Mouse (Mus musculus) liver, embryonic 15.5 days (tissue): Measurements from ENCODE around the gene Gm17174. TPM values are rescaled to one million over a fixed set of nuclear protein-coding genes. Genes with fewer than 3 reads are reported as not detected.
"Not testable (repeated sequence)": the region's sequence is repeated elsewhere in the genome, so short reads cannot be mapped to it uniquely, and the experiment has no call there.

Experiments used
- ATAC-seq: fragments of 200-750 bp; cut with Nextera tagmentation; 2 replicates; pipeline ENCODE4 v1.8.0; 2017; ENCODE audit warnings: moderate number of reproducible peaks, mild to moderate bottlenecking, moderate library complexity; ENCODE audit not compliant: insufficient read depth
- H3K27ac ChIP-seq: fragments of 300-500 bp; sonication (generic); replicated peaks from 2 replicates; pipeline ENCODE4 v1.5.1; 2015; ENCODE audit warnings: mild to moderate bottlenecking, inconsistent platforms
- H3K27me3 ChIP-seq: fragments of 300-500 bp; sonication (generic); 2 replicates; pipeline ENCODE4 v1.6.1; 2015; ENCODE audit warnings: mild to moderate bottlenecking, inconsistent platforms
- H3K36me3 ChIP-seq: fragments of 300-500 bp; sonication (generic); replicated peaks from 2 replicates; pipeline ENCODE4 v1.6.1; 2015; ENCODE audit warnings: moderate library complexity, mild to moderate bottlenecking, inconsistent platforms
- H3K4me1 ChIP-seq: fragments of 300-500 bp; sonication (generic); replicated peaks from 2 replicates; pipeline ENCODE4 v1.6.1; 2015; ENCODE audit warnings: inconsistent platforms
- H3K4me2 ChIP-seq: fragments of 300-500 bp; sonication (generic); 2 replicates; pipeline ENCODE4 v1.6.1; 2015; ENCODE audit warnings: moderate library complexity, mild to moderate bottlenecking, inconsistent platforms
- H3K4me3 ChIP-seq: fragments of 300-500 bp; sonication (generic); replicated peaks from 2 replicates; pipeline ENCODE4 v1.5.1; 2015; ENCODE audit warnings: mild to moderate bottlenecking, inconsistent platforms
- H3K9ac ChIP-seq: fragments of 300-500 bp; sonication (generic); 2 replicates; pipeline ENCODE4 v1.6.1; 2015; ENCODE audit warnings: moderate library complexity, mild to moderate bottlenecking, inconsistent platforms
- H3K9me3 ChIP-seq: fragments of 300-500 bp; sonication (generic); replicated peaks from 2 replicates; pipeline ENCODE4 v1.6.1; 2016; ENCODE audit warnings: inconsistent platforms
- WGBS: fragments of 180-500 bp; shearing (Covaris S2); methylation state at CpG from one replicate; pipeline ENCODE4 v1.1.7; 2015; ENCODE audit warnings: mixed read lengths; ENCODE audit not compliant: insufficient replicate concordance; 5-methylcytosine and 5-hydroxymethylcytosine counted together
- polyA plus RNA-seq: library from polyadenylated mRNA; unstranded; fragments of >200 nt; fragmentation: Nextera tagmentation; extraction: Ambion mirVana; gene quantifications from 2 replicates; pipeline ENCODE4 v1.2.1, GENCODE M21; 2015

Gm17174 gene
- polyA plus RNA-seq, result not detected in 2 replicates

DNA sequence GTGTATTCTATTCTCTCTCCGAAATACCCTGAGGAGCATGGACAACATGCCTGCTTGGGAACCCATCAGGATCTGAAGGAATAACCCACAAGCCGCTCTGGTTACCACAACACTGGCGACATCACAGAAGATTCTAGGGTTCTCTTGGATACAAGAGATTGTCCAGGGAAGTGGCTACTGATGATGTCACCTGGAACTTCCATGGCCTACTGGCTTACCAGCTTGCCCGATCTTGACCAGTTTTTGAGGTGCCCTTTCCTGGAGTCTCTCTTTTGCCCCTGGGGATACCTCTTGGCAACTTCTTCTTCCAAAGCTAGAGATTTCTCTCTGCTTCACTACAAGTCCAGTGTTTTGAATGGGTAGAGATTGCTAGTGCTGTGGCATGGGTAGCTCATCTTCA lies at the start of gene Gm17174:
Gene Gm17174 (minus strand): TSS at position 101 of the 400 bp plus-strand sequence.
- WGBS, result 55% methylated on average over 4 of the region's 4 CpGs
- ATAC-seq, H3K27me3 ChIP-seq, H3K4me2 ChIP-seq, H3K27ac ChIP-seq, H3K4me1 ChIP-seq, H3K9me3 ChIP-seq, H3K9ac ChIP-seq, H3K4me3 ChIP-seq, H3K36me3 ChIP-seq: not testable (repeated sequence)

DNA sequence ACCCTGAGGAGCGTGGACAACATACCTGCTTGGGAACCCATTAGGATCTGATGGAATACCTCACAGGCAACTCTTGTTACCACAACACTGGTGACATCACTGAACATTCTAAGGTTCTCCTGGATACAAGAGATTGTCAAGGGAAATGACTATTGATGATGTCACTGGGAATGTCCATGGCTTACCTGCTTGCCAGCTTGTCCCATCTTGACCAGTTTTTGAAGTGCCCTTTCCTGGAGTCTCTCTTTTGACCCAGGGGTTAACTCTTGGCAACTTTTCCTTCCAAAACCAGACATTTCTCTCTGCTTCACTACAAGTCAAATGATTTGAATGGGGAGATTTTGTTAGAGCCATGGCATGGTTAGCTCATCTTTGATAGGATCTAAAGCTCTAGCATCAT lies 43.6 kb upstream of the Gm17174 start, which contains the start of gene Gm4181:
Gene Gm4181 (minus strand): TSS at position 101 of the 400 bp plus-strand sequence.
- H3K9me3 ChIP-seq, H3K4me2 ChIP-seq, H3K27ac ChIP-seq, H3K9ac ChIP-seq, H3K4me1 ChIP-seq, ATAC-seq, H3K4me3 ChIP-seq, H3K36me3 ChIP-seq, H3K27me3 ChIP-seq: not testable (repeated sequence)
- 42% methylated on average over 1 of the region's 1 CpGs for WGBS

DNA sequence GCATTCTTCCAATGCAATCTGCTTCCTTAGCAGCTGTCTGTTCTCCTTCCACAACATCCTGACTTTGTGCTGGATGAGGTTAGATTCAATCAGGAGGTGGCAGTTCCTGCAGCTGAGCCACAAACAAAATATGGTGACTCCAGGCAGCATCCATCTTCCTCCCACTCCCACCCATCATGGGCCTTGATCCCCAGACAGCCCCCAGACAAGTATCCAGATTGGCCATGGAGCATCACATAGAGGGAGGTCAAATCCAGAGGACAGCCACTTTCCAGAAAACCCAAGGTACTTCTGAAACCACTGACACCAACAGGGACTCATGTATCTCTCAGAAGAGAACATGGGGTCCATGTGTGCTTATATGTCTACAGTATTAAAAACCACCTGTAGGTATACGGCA lies 40.5 kb upstream of the Gm17174 start:
- H3K9me3 ChIP-seq, H3K4me1 ChIP-seq, H3K36me3 ChIP-seq, ATAC-seq, H3K4me3 ChIP-seq, H3K4me2 ChIP-seq, H3K27ac ChIP-seq, H3K27me3 ChIP-seq, H3K9ac ChIP-seq: not testable (repeated sequence)
- WGBS, result 68% methylated on average over 1 of the region's 1 CpGs

DNA sequence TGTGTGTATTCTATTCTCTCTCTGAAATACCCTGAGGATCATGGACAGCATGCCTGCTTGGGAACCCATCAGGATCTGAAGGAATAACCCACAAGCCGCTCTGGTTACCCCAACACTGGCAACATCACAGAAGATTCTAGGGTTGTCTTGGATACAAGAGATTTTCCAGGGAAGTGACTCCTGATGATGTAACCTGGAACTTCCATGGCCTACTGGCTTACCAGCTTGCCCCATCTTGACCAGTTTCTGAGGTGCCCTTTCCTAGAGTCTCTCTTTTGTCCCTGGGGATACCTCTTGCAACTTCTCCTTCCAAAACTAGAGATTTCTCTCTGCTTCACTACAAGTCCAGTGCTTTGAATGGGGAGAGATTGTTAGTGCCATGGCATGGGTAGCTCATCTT lies 19.3 kb upstream of the Gm17174 start, which contains the start of gene Gm17078:
Gene Gm17078 (minus strand): TSS at position 101 of the 400 bp plus-strand sequence.
- WGBS, result 52% methylated on average over 1 of the region's 1 CpGs
- Histone ChIP-seq H3K4me3 (no peak within 1 kb of the TSS), H3K4me1 (no peaks in the 10 kb centered on the region), H3K27me3 (no peaks in the 10 kb centered on the region), H3K9me3 (no peaks in the 10 kb centered on the region), H3K36me3 (no peaks in the 10 kb centered on the region), H3K9ac (no peak within 1 kb of the TSS), H3K4me2 (no peak within 1 kb of the TSS), H3K27ac (no peak within 1 kb of the TSS)
- no peak for ATAC-seq

DNA sequence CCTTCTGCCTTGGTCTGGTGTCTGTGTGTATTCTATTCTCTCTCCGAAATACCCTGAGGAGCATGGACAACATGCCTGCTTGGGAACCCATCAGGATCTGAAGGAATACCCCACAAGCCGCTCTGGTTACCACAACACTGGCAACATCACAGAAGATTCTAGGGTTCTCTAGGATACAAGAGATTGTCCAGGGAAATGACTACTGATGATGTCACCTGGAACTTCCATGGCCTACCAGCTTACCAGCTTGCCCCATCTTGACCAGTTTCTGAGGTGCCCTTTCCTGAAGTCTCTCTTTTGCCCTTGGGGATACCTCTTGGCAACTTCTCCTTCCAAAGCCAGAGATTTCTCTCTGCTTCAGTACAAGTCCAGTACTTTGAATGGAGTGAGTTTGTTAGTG lies 18.0 kb downstream of the Gm17174 start, which contains the start of gene Gm17175:
Gene Gm17175 (minus strand): TSS at position 101 of the 400 bp plus-strand sequence.
- ATAC-seq, H3K9ac ChIP-seq, H3K4me2 ChIP-seq, H3K4me1 ChIP-seq, H3K36me3 ChIP-seq, H3K27ac ChIP-seq, H3K27me3 ChIP-seq, H3K9me3 ChIP-seq, H3K4me3 ChIP-seq: not testable (repeated sequence)
- 59% methylated on average over 2 of the region's 2 CpGs for WGBS

DNA sequence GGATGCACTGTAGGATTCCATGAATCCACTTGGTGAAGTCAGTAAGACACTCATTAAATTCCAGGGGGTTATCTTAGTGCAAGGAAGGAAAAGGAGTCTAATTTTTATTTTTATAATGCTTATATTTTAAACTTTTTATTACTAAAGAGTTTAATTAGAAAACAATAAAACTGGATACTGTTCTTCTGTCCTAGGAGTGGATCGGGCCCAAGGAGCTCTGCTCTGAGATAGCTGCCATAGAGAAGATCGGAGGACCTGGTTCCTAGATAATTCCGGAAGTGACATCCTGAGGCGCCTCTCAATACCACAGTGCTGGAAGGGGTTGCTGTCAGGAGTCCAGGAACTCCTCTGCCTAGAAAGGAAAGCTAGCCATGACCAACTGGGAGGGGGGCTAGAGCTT lies 39.4 kb downstream of the Gm17174 start, which contains the start of gene Gm5622:
Gene Gm5622 (plus strand): TSS at position 301 of the 400 bp plus-strand sequence.
- no peaks in the 10 kb centered on the region for H3K27me3 ChIP-seq
- no peaks in the 10 kb centered on the region for H3K36me3 ChIP-seq
- no peak within 1 kb of the TSS for H3K27ac ChIP-seq
- no peak within 1 kb of the TSS for H3K4me2 ChIP-seq
- no peak for ATAC-seq
- H3K4me1 ChIP-seq, result no peaks in the 10 kb centered on the region
- WGBS, result 71% methylated on average over 4 of the region's 4 CpGs
- H3K9me3 ChIP-seq, result no peaks in the 10 kb centered on the region
- H3K9ac ChIP-seq, result no peak within 1 kb of the TSS
- no peak within 1 kb of the TSS for H3K4me3 ChIP-seq

Other genes with a start within 250 kb of the Gm17174 start
- gene Gm7247, start 230.4 kb downstream of the Gm17174 start, polyA plus RNA-seq, result not detected in 2 replicates
- gene Vmn2r88, start 181.3 kb downstream of the Gm17174 start, polyA plus RNA-seq, result not detected in 2 replicates
- not detected in 2 replicates for gene Vmn2r89, start 140.3 kb downstream of the Gm17174 start, polyA plus RNA-seq
- 0.09 and 0.13 TPM in 2 replicates for gene Gm5622, start 39.3 kb downstream of the Gm17174 start, polyA plus RNA-seq
- gene Gm17175, start 18.1 kb downstream of the Gm17174 start, polyA plus RNA-seq, result not detected in 2 replicates
- gene Gm17078, start 19.2 kb upstream of the Gm17174 start, polyA plus RNA-seq, result not detected in 2 replicates
- gene Gm4181, start 43.5 kb upstream of the Gm17174 start, polyA plus RNA-seq, result not detected in 2 replicates
- not detected in 2 replicates for gene Gm17079, start 103.3 kb upstream of the Gm17174 start, polyA plus RNA-seq
- not detected in 2 replicates for gene Gm5800, start 125.0 kb upstream of the Gm17174 start, polyA plus RNA-seq
- not detected in 2 replicates for gene Ang4, start 181.5 kb upstream of the Gm17174 start, polyA plus RNA-seq
- gene AY358078, start 207.9 kb upstream of the Gm17174 start, polyA plus RNA-seq, result not detected in 2 replicates